Mouse (Mus musculus) CH12.LX (cell line): ENCODE measurements around the gene Polr2a. TPM values are rescaled to one million over a fixed set of nuclear protein-coding genes. Genes with fewer than 3 reads are reported as not detected.

ENCODE experiments used
- DNase-seq: peaks from one replicate; pipeline ENCODE4 v3.0.0-alpha.2; 2013; ENCODE audit errors: extremely low read depth
- H3K27ac ChIP-seq: 2 replicates; pipeline ENCODE4 v1.5.1; 2012; ENCODE audit warnings: low read depth, mild to moderate bottlenecking, control low read depth, moderate library complexity; ENCODE audit not compliant: insufficient read depth
- H3K27me3 ChIP-seq: replicated peaks from 2 replicates; pipeline ENCODE3; 2012; ENCODE audit warnings: inconsistent platforms
- H3K36me3 ChIP-seq, 2 experiments: replicated peaks in 1 of 2; 2 replicates each; pipeline versions ENCODE3 to v1.6.1; 2012; ENCODE audit warnings: inconsistent platforms in 1 of 2, low read length in 1 of 2, mild to moderate bottlenecking in 1 of 2, mixed read lengths in 1 of 2, moderate library complexity in 1 of 2; ENCODE audit not compliant: control insufficient read depth in 1 of 2, insufficient read depth in 1 of 2
- H3K4me1 ChIP-seq, 2 experiments: 2 replicates each; pipeline ENCODE4 v1.6.1; 2012; ENCODE audit warnings: inconsistent platforms in 1 of 2, moderate library complexity in 1 of 2; ENCODE audit not compliant: insufficient read depth in 2 of 2, control insufficient read depth in 1 of 2
- H3K4me2 ChIP-seq: 2 replicates; pipeline ENCODE4 v1.6.1; 2012; ENCODE audit warnings: low read depth, mild to moderate bottlenecking, control low read depth; ENCODE audit not compliant: poor library complexity, insufficient read depth, severe bottlenecking
- H3K4me3 ChIP-seq, 3 experiments: fragments of 150-350 bp in 1 of 3; sonication (generic) in 1 of 3; replicated peaks in 1 of 3; 2 replicates each; pipeline versions ENCODE3 to v1.5.1; 2011 to 2012; ENCODE audit warnings: low read depth in 2 of 3, low read length in 2 of 3, mild to moderate bottlenecking in 2 of 3, moderate library complexity in 2 of 3, control low read depth in 1 of 3, improper control_type of control experiment in 1 of 3, inconsistent platforms in 1 of 3, mixed read lengths in 1 of 3; ENCODE audit not compliant: poor library complexity in 1 of 3
- H3K79me2 ChIP-seq: replicated peaks from 2 replicates; pipeline ENCODE4 v1.6.1; 2012; ENCODE audit warnings: mild to moderate bottlenecking, moderate library complexity; ENCODE audit not compliant: control insufficient read depth, poor library complexity, insufficient read depth, severe bottlenecking; ENCODE audit errors: extremely low read depth
- H3K9ac ChIP-seq: 2 replicates; pipeline ENCODE4 v1.6.1; 2012; ENCODE audit warnings: low read depth, mild to moderate bottlenecking, control low read depth, moderate library complexity; ENCODE audit not compliant: insufficient read depth
- H3K9me3 ChIP-seq: replicated peaks from 2 replicates; pipeline ENCODE3; 2012; ENCODE audit warnings: low read length, inconsistent platforms, mixed read lengths
- CTCF ChIP-seq, 2 experiments: IDR thresholded peaks in 1 of 2; conservative IDR thresholded peaks in 1 of 2; 2 replicates each; pipeline ENCODE4 v1.5.1; 2011 to 2012; ENCODE audit warnings: low read depth in 2 of 2, low read length in 2 of 2, improper control_type of control experiment in 1 of 2, inconsistent platforms in 1 of 2, mild to moderate bottlenecking in 1 of 2, moderate library complexity in 1 of 2
- E2F4 ChIP-seq: IDR thresholded peaks from 2 replicates; pipeline ENCODE4 v1.6.1; 2011; ENCODE audit warnings: low read depth, low read length, improper control_type of control experiment; ENCODE audit not compliant: insufficient replicate concordance
- ETS1 ChIP-seq: conservative IDR thresholded peaks from 2 replicates; pipeline ENCODE4 v1.6.1; 2012; ENCODE audit warnings: low read depth, mild to moderate bottlenecking, inconsistent platforms, low read length, improper control_type of control experiment, moderate library complexity
- GABPA ChIP-seq: IDR thresholded peaks from 2 replicates; pipeline ENCODE4 v1.6.1; 2012; ENCODE audit warnings: low read depth, low read length, improper control_type of control experiment, inconsistent platforms; ENCODE audit not compliant: insufficient replicate concordance
- JUN ChIP-seq: IDR thresholded peaks from 2 replicates; pipeline ENCODE4 v1.6.1; 2011; ENCODE audit warnings: low read depth, mild to moderate bottlenecking, low read length, improper control_type of control experiment, moderate library complexity; ENCODE audit not compliant: insufficient read depth
- KAT2A ChIP-seq: IDR thresholded peaks from 2 replicates; pipeline ENCODE4 v1.6.1; 2012; ENCODE audit warnings: low read length, improper control_type of control experiment, inconsistent platforms; ENCODE audit not compliant: insufficient replicate concordance
- MAZ ChIP-seq: IDR thresholded peaks from 2 replicates; pipeline ENCODE4 v1.6.1; 2012; ENCODE audit warnings: low read depth, mild to moderate bottlenecking, inconsistent platforms, low read length, improper control_type of control experiment, moderate library complexity
- MXI1 ChIP-seq: IDR thresholded peaks from 2 replicates; pipeline ENCODE4 v1.6.1; 2011; ENCODE audit warnings: mild to moderate bottlenecking, low read depth, low read length, improper control_type of control experiment
- MYC ChIP-seq: IDR thresholded peaks from 2 replicates; pipeline ENCODE4 v1.6.1; 2011; ENCODE audit warnings: low read depth, mild to moderate bottlenecking, improper control_type of control experiment, low read length
- NELFE ChIP-seq: IDR thresholded peaks from 2 replicates; pipeline ENCODE4 v1.6.1; 2011; ENCODE audit warnings: low read depth, low read length, improper control_type of control experiment
- POLR2A ChIP-seq: IDR thresholded peaks from 2 replicates; pipeline ENCODE4 v1.6.1; 2011; ENCODE audit warnings: low read depth, mild to moderate bottlenecking, improper control_type of control experiment, low read length
- POLR2AphosphoS2 ChIP-seq: IDR thresholded peaks from 2 replicates; pipeline ENCODE4 v1.6.1; 2011; ENCODE audit warnings: low read depth, low read length, improper control_type of control experiment
- UBTF ChIP-seq: IDR thresholded peaks from 2 replicates; pipeline ENCODE4 v1.6.1; 2012; ENCODE audit warnings: low read depth, mild to moderate bottlenecking, inconsistent platforms, low read length, improper control_type of control experiment, moderate library complexity
- USF1 ChIP-seq: IDR thresholded peaks from 2 replicates; pipeline ENCODE4 v1.6.1; 2014; ENCODE audit warnings: low read depth, mild to moderate bottlenecking, inconsistent platforms, low read length, improper control_type of control experiment
- USF2 ChIP-seq: conservative IDR thresholded peaks from 2 replicates; pipeline ENCODE4 v1.6.1; 2011; ENCODE audit warnings: low read depth, low read length, improper control_type of control experiment
- ZC3H11A ChIP-seq: IDR thresholded peaks from 2 replicates; pipeline ENCODE4 v1.6.1; 2012; ENCODE audit warnings: low read depth, mild to moderate bottlenecking, inconsistent platforms, low read length, improper control_type of control experiment
- ZKSCAN1 ChIP-seq: IDR thresholded peaks from 2 replicates; pipeline ENCODE4 v1.6.1; 2012; ENCODE audit warnings: low read depth, inconsistent platforms, low read length, improper control_type of control experiment, borderline replicate concordance
- ZMIZ1 ChIP-seq: IDR thresholded peaks from 2 replicates; pipeline ENCODE4 v1.6.1; 2012; ENCODE audit warnings: low read depth, mild to moderate bottlenecking, inconsistent platforms, low read length, improper control_type of control experiment
- dilution Hi-C: fragments of 300-500 bp; cut with MboI; formaldehyde crosslinking; loops from 2 replicates; pipeline ENCODE4 v1.14.3; 2020; ENCODE audit warnings: low sequenced_read_pairs; ENCODE audit not compliant: extremely low pct_unique_long_range_greater_than_20kb, extremely low pct_ligation_motif_present
- in situ Hi-C: fragments of 300-500 bp; cut with MboI; formaldehyde crosslinking; loops from 3 replicates; pipeline ENCODE4 v1.14.3; 2019; ENCODE audit warnings: low sequenced_read_pairs, low pct_ligation_motif_present, low pct_unique_long_range_greater_than_20kb, mixed read lengths
- polyA plus RNA-seq: library from polyadenylated mRNA; unstranded; fragments of >175 nt; gene quantifications from 2 replicates; pipeline ENCODE4 v1.2.1, GENCODE M21; 2012; ENCODE audit warnings: low read depth; ENCODE audit not compliant: insufficient read length
- total RNA-seq, 2 experiments: library from RNA; depleted of rRNA; stranded (reverse); fragments of 300-350 nt in 1 of 2; fragments of >200 nt in 1 of 2; gene quantifications; 2 replicates each; pipeline ENCODE4 v1.2.3; 2012 to 2014

Gene Polr2a
- total and polyA plus RNA-seq, 3 experiments: 14.8 to 162 (median 45.0) TPM

GRCm38 (mm10) chr11:69708614-69709265 lies 49.7 kb downstream of the Polr2a start:
- H3K9ac ChIP-seq: no peak overlapping the region
- no peak overlapping the region for H3K27ac ChIP-seq
- no peaks in the 10 kb centered on the region for H3K79me2 ChIP-seq
- peaks cover 0 to 12% of the 10 kb centered on the region in 2 experiments; a peak in 1 of 4 replicates for H3K4me1 ChIP-seq
- TF ChIP-seq JUN (no peak), MYC (no peak), MXI1 (no peak), E2F4 (no peak), GABPA (no peak), ZC3H11A (no peak)
- in situ Hi-C loops (no loop called here), dilution Hi-C loops (no loop called here)
- peaks cover 1% of the 10 kb centered on the region for H3K27me3 ChIP-seq
- no peaks in the 10 kb centered on the region for H3K9me3 ChIP-seq
- H3K4me2 ChIP-seq: no peak overlapping the region
- H3K4me3 ChIP-seq: no peak overlapping the region
- H3K36me3 ChIP-seq: no peaks in the 10 kb centered on the region
- DNase-seq: no peak

GRCm38 (mm10) chr11:69707873-69708381 lies 50.5 kb downstream of the Polr2a start:
- no peak for DNase-seq
- H3K36me3 ChIP-seq: no peaks in the 10 kb centered on the region
- TF ChIP-seq POLR2A (no peak), ZC3H11A (no peak), MAZ (no peak), CTCF (conservative IDR thresholded peaks at IDR 0.05 in 1 of 2, IDR thresholded peaks at IDR 0.05 in 1 of 2; ENCODE audit: low read depth in 2 of 2, low read length in 2 of 2) (no peak)
- H3K79me2 ChIP-seq: no peaks in the 10 kb centered on the region
- no peak overlapping the region for H3K4me2 ChIP-seq
- dilution Hi-C loops (no loop called here), in situ Hi-C loops (no loop called here)
- H3K27me3 ChIP-seq: peaks cover 1% of the 10 kb centered on the region
- no peak overlapping the region for H3K9ac ChIP-seq
- no peak overlapping the region for H3K4me3 ChIP-seq
- no peak overlapping the region for H3K27ac ChIP-seq
- H3K4me1 ChIP-seq: peaks cover 0 to 12% of the 10 kb centered on the region in 2 experiments; a peak in 1 of 4 replicates
- no peaks in the 10 kb centered on the region for H3K9me3 ChIP-seq

GRCm38 (mm10) chr11:69707480-69707847 lies 51.0 kb downstream of the Polr2a start:
- in situ Hi-C loops: no loop called here
- H3K79me2 ChIP-seq: no peaks in the 10 kb centered on the region
- H3K4me2 ChIP-seq: no peak overlapping the region
- TF ChIP-seq CTCF (conservative IDR thresholded peaks at IDR 0.05 in 1 of 2, IDR thresholded peaks at IDR 0.05 in 1 of 2; ENCODE audit: low read depth in 2 of 2, low read length in 2 of 2) (no peak), USF1 (no peak), ETS1 (no peak), NELFE (no peak), ZKSCAN1 (no peak), POLR2AphosphoS2 (no peak), MYC (no peak), KAT2A (no peak), USF2 (no peak), ZMIZ1 (no peak), UBTF (no peak)
- dilution Hi-C loops: no loop called here
- H3K4me3 ChIP-seq: no peak overlapping the region
- no peaks in the 10 kb centered on the region for H3K9me3 ChIP-seq
- peaks cover 1% of the 10 kb centered on the region for H3K27me3 ChIP-seq
- no peak overlapping the region for H3K9ac ChIP-seq
- DNase-seq: no peak
- H3K4me1 ChIP-seq: peaks cover 0 to 12% of the 10 kb centered on the region in 2 experiments; a peak in 1 of 4 replicates
- H3K27ac ChIP-seq: no peak overlapping the region
- H3K36me3 ChIP-seq: no peaks in the 10 kb centered on the region
